ENCODE assay signal across 21 mouse cellular contexts in genomic region chr17:86966040-86966439, GRCm38 (mm10). TPM values are rescaled to one million over a fixed set of nuclear protein-coding genes. Genes with fewer than 3 reads are reported as not detected.
DNase-seq lines count a peak whose midpoint lies in the region; ATAC-seq and TF ChIP-seq lines count a peak whose summit lies in the region.
"Had no signal": no experiment of that assay in that cellular context is flagged by ENCODE, and none has a peak within 500 bp of the region (broad histone marks: within the 10 kb centered on the region; RNA-seq: fewer than 3 reads in every experiment).

No protein-coding gene starts in this region.

- 0 out of 2 replicates have a peak overlapping the region, but pooled peaks have one; percentile 89 for H3K4me2 ChIP-seq in heart, embryonic 13.5 days
- peak overlapping the region; percentile 87; the same call in 1 of the 2 replicates for H3K4me2 ChIP-seq in hindbrain, embryonic 16.5 days (ENCODE audit: low read length)
- no peak overlapping the region for H3K4me2 ChIP-seq in hindbrain, embryonic 11.5 days (replicated peaks; ENCODE audit: low read depth, low read length)
- no peak overlapping the region for H3K4me2 ChIP-seq in lung, postnatal 0 days (replicated peaks; ENCODE audit: low read depth, low read length)
- H3K4me2 ChIP-seq: forebrain, embryonic 15.5 days; heart, embryonic 11.5 days had no signal

- peaks cover 76% of the 10 kb centered on the region for H3K4me1 ChIP-seq in heart, embryonic 13.5 days
- peaks cover 32% of the 10 kb centered on the region for H3K4me1 ChIP-seq in hindbrain, embryonic 16.5 days (ENCODE audit: control insufficient read depth, insufficient read depth, low read depth, low read length)
- peaks cover 4% of the 10 kb centered on the region for H3K4me1 ChIP-seq in hindbrain, embryonic 11.5 days (replicated peaks; ENCODE audit: control insufficient read depth, insufficient read depth, low read length)
- peaks cover 2% of the 10 kb centered on the region; the same call in 1 of the 2 replicates for H3K4me1 ChIP-seq in lung, postnatal 0 days (ENCODE audit: insufficient read depth, low read depth, low read length)
- peaks cover 54% of the 10 kb centered on the region for H3K4me1 ChIP-seq in olfactory bulb, adult 2 months (ENCODE audit: control insufficient read depth, insufficient read depth, low read length)

- TF ChIP-seq CTCF in lung, postnatal 0 days (IDR thresholded peaks at IDR 0.05): 0 out of 2 replicates have a peak, but pooled peaks have one; percentile 2
- no peak for TF ChIP-seq CTCF in olfactory bulb, adult 2 months (IDR thresholded peaks at IDR 0.05; ENCODE audit: insufficient read depth, low read depth, low read length)

- no peak for TF ChIP-seq EP300 in lung, postnatal 0 days (IDR thresholded peaks at IDR 0.05)

- no peaks in the 10 kb centered on the region for H3K9me3 ChIP-seq in heart, embryonic 13.5 days
- H3K9me3 ChIP-seq in hindbrain, embryonic 16.5 days (ENCODE audit: control insufficient read depth, low read length): no peaks in the 10 kb centered on the region
- H3K9me3 ChIP-seq in hindbrain, embryonic 11.5 days (ENCODE audit: control insufficient read depth, low read length): no peaks in the 10 kb centered on the region
- no peaks in the 10 kb centered on the region for H3K9me3 ChIP-seq in lung, postnatal 0 days (ENCODE audit: low read length)
- H3K9me3 ChIP-seq: forebrain, embryonic 15.5 days had no signal

- no peak for TF ChIP-seq POLR2A in olfactory bulb, adult 2 months (IDR thresholded peaks at IDR 0.05; ENCODE audit: insufficient read depth, low read depth, low read length)

- no peak for ATAC-seq in heart, embryonic 13.5 days (ENCODE audit: extremely low read depth, insufficient number of reproducible peaks, low FRiP score, low TSS enrichment)
- ATAC-seq in hindbrain, embryonic 16.5 days: no peak
- no peak for ATAC-seq in hindbrain, embryonic 11.5 days (ENCODE audit: low FRiP score)
- ATAC-seq in lung, postnatal 0 days: no peak
- ATAC-seq: forebrain, embryonic 15.5 days; intestine, embryonic 16.5 days had no signal

- H3K27me3 ChIP-seq in heart, embryonic 13.5 days (replicated peaks): no peaks in the 10 kb centered on the region
- no peaks in the 10 kb centered on the region for H3K27me3 ChIP-seq in hindbrain, embryonic 16.5 days (replicated peaks; ENCODE audit: control insufficient read depth, insufficient read depth, low read length)
- no peaks in the 10 kb centered on the region for H3K27me3 ChIP-seq in hindbrain, embryonic 11.5 days (ENCODE audit: control insufficient read depth, insufficient read depth, low read length)
- no peaks in the 10 kb centered on the region for H3K27me3 ChIP-seq in lung, postnatal 0 days (replicated peaks; ENCODE audit: insufficient read depth, low read length)
- H3K27me3 ChIP-seq: forebrain, embryonic 15.5 days had no signal

- no peak overlapping the region for H3K27ac ChIP-seq in heart, embryonic 13.5 days (replicated peaks)
- no peak overlapping the region for H3K27ac ChIP-seq in hindbrain, embryonic 16.5 days (ENCODE audit: low read depth, low read length)
- no peak overlapping the region for H3K27ac ChIP-seq in hindbrain, embryonic 11.5 days (ENCODE audit: low read depth, low read length)
- H3K27ac ChIP-seq in lung, postnatal 0 days (ENCODE audit: low read length): no peak overlapping the region
- no peak overlapping the region for H3K27ac ChIP-seq in olfactory bulb, adult 2 months (ENCODE audit: insufficient read depth, low read depth, low read length)
- H3K27ac ChIP-seq: forebrain, embryonic 15.5 days had no signal

- 72% methylated on average over 10 of the region's 10 CpGs for WGBS in heart, embryonic 13.5 days
- 84% methylated on average over 10 of the region's 10 CpGs for WGBS in hindbrain, embryonic 16.5 days
- 83% methylated on average over 10 of the region's 10 CpGs for WGBS in hindbrain, embryonic 11.5 days
- 65% methylated on average over 10 of the region's 10 CpGs for WGBS in lung, postnatal 0 days
- WGBS in olfactory bulb, adult 2 months: 51% methylated on average over 10 of the region's 10 CpGs

- H3K36me3 ChIP-seq in heart, embryonic 13.5 days: peaks cover 32% of the 10 kb centered on the region
- no peaks in the 10 kb centered on the region for H3K36me3 ChIP-seq in hindbrain, embryonic 16.5 days (ENCODE audit: control insufficient read depth, insufficient read depth, low read length)
- H3K36me3 ChIP-seq in hindbrain, embryonic 11.5 days (ENCODE audit: control insufficient read depth, insufficient read depth, low read length): no peaks in the 10 kb centered on the region
- H3K36me3 ChIP-seq in lung, postnatal 0 days (ENCODE audit: insufficient read depth, low read length): no peaks in the 10 kb centered on the region
- H3K36me3 ChIP-seq: forebrain, embryonic 15.5 days had no signal

- DNase-seq in heart, adult 18-20 months: no peak
- DNase-seq in hindbrain, embryonic 11.5 days (ENCODE audit: low spot score): no peak
- DNase-seq in lung, postnatal 0 days (ENCODE audit: low spot score): no peak
- no peak for DNase-seq in lung, postnatal 10 days
- no peak for DNase-seq in cerebellum, postnatal 36 days
- DNase-seq: adrenal gland, adult 2 months; adrenal gland, postnatal 25 days; cerebellum, adult 18-20 months; cerebellum, adult 9-11 months; gastrocnemius, postnatal 14 days; heart, postnatal 10 days had no signal

- H3K4me3 ChIP-seq in heart, embryonic 13.5 days: no peak overlapping the region
- H3K4me3 ChIP-seq in hindbrain, embryonic 16.5 days (ENCODE audit: low read length): no peak overlapping the region
- H3K4me3 ChIP-seq in hindbrain, embryonic 11.5 days (ENCODE audit: low read depth, low read length): no peak overlapping the region
- H3K4me3 ChIP-seq in lung, postnatal 0 days (ENCODE audit: low read depth, low read length): no peak overlapping the region
- peak overlapping the region; percentile 7; the same call in 1 of the 2 replicates for H3K4me3 ChIP-seq in olfactory bulb, adult 2 months (ENCODE audit: insufficient read depth, low read depth, low read length)
- H3K4me3 ChIP-seq: forebrain, embryonic 15.5 days had no signal

- H3K9ac ChIP-seq in heart, embryonic 13.5 days: peak overlapping the region; percentile 74
- no peak overlapping the region for H3K9ac ChIP-seq in hindbrain, embryonic 16.5 days (ENCODE audit: low read depth, low read length)
- H3K9ac ChIP-seq in hindbrain, embryonic 11.5 days (ENCODE audit: low read depth, low read length): no peak overlapping the region
- no peak overlapping the region for H3K9ac ChIP-seq in lung, postnatal 0 days (replicated peaks; ENCODE audit: low read depth)
- H3K9ac ChIP-seq: forebrain, embryonic 15.5 days had no signal

RNA-seq across cellular contexts. Expression of gene Rhoq, which starts 3.2 kb away (rescaled TPM):
- 18.4 and 18.5 TPM in 2 replicates for polyA plus RNA-seq in heart, embryonic 13.5 days (2015; fragmentation: Nextera tagmentation; extraction: Ambion mirVana)
- 100 to 1,000 TPM; 116 to 125 TPM for total RNA-seq in heart, adult 18-20 months (2021)
- 7.4 and 7.8 TPM in 2 replicates for polyA plus RNA-seq in hindbrain, embryonic 16.5 days (2015; fragmentation: Nextera tagmentation; extraction: Ambion mirVana)
- 10.7 and 13.1 TPM in 2 replicates for polyA plus RNA-seq in hindbrain, embryonic 11.5 days (2014; fragmentation: Nextera tagmentation; extraction: Ambion mirVana)
- polyA plus RNA-seq in lung, postnatal 0 days (2015; fragmentation: Nextera tagmentation; extraction: Ambion mirVana): 10.7 and 11.5 TPM in 2 replicates
- polyA plus RNA-seq in olfactory bulb, adult 2 months (2012; ENCODE audit: insufficient read depth, insufficient read length, low replicate concordance, missing spikeins): not detected in 2 replicates

RNA-seq across cellular contexts. Expression of gene Atp6v1e2, which starts 18.3 kb away (rescaled TPM):
- polyA plus RNA-seq in heart, embryonic 13.5 days (2015; fragmentation: Nextera tagmentation; extraction: Ambion mirVana): not detected in 2 replicates
- not detected for total RNA-seq in heart, adult 18-20 months (2021)
- polyA plus RNA-seq in hindbrain, embryonic 16.5 days (2015; fragmentation: Nextera tagmentation; extraction: Ambion mirVana): 0.11 and 0.24 TPM in 2 replicates
- polyA plus RNA-seq in hindbrain, embryonic 11.5 days (2014; fragmentation: Nextera tagmentation; extraction: Ambion mirVana): not detected in 2 replicates
- polyA plus RNA-seq in lung, postnatal 0 days (2015; fragmentation: Nextera tagmentation; extraction: Ambion mirVana): not detected in 2 replicates
- not detected in 2 replicates for polyA plus RNA-seq in olfactory bulb, adult 2 months (2012; ENCODE audit: insufficient read depth, insufficient read length, low replicate concordance, missing spikeins)
- total RNA-seq: adrenal gland, adult 2 months; adrenal gland, postnatal 25 days; ES-E14; gastrocnemius, postnatal 14 days; heart, postnatal 10 days; hematopoietic stem cell, adult 5-6 weeks had no signal
- polyA plus RNA-seq: adrenal gland, adult 2 months; embryonic facial prominence, embryonic 11.5 days; forebrain, embryonic 11.5 days; forebrain, embryonic 15.5 days; heart, embryonic 11.5 days had no signal

RNA-seq across cellular contexts. Expression of gene Tmem247, which starts 48.9 kb away (rescaled TPM):
- not detected in 2 replicates for polyA plus RNA-seq in heart, embryonic 13.5 days (2015; fragmentation: Nextera tagmentation; extraction: Ambion mirVana)
- total RNA-seq in heart, adult 18-20 months (2021): not detected
- polyA plus RNA-seq in hindbrain, embryonic 16.5 days (2015; fragmentation: Nextera tagmentation; extraction: Ambion mirVana): not detected in 2 replicates
- polyA plus RNA-seq in hindbrain, embryonic 11.5 days (2014; fragmentation: Nextera tagmentation; extraction: Ambion mirVana): not detected in 2 replicates
- polyA plus RNA-seq in lung, postnatal 0 days (2015; fragmentation: Nextera tagmentation; extraction: Ambion mirVana): not detected in 2 replicates
- not detected in 2 replicates for polyA plus RNA-seq in olfactory bulb, adult 2 months (2012; ENCODE audit: insufficient read depth, insufficient read length, low replicate concordance, missing spikeins)
- total RNA-seq: adrenal gland, adult 2 months; adrenal gland, postnatal 25 days; ES-E14; gastrocnemius, postnatal 14 days; heart, postnatal 10 days; hematopoietic stem cell, adult 5-6 weeks had no signal
- polyA plus RNA-seq: adrenal gland, adult 2 months; embryonic facial prominence, embryonic 11.5 days; forebrain, embryonic 11.5 days; forebrain, embryonic 15.5 days; heart, embryonic 11.5 days; intestine, embryonic 16.5 days had no signal

RNA-seq across cellular contexts. Expression of gene Pigf, which starts 59.2 kb away (rescaled TPM):
- polyA plus RNA-seq in heart, embryonic 13.5 days (2015; fragmentation: Nextera tagmentation; extraction: Ambion mirVana): 17.5 and 19.2 TPM in 2 replicates
- 1 to 10 TPM; 3.8 to 4.8 TPM for total RNA-seq in heart, adult 18-20 months (2021)
- 34.2 and 35.3 TPM in 2 replicates for polyA plus RNA-seq in hindbrain, embryonic 16.5 days (2015; fragmentation: Nextera tagmentation; extraction: Ambion mirVana)
- polyA plus RNA-seq in hindbrain, embryonic 11.5 days (2014; fragmentation: Nextera tagmentation; extraction: Ambion mirVana): 42.3 and 45.2 TPM in 2 replicates
- 17.5 and 18.3 TPM in 2 replicates for polyA plus RNA-seq in lung, postnatal 0 days (2015; fragmentation: Nextera tagmentation; extraction: Ambion mirVana)
- polyA plus RNA-seq in olfactory bulb, adult 2 months (2012; ENCODE audit: insufficient read depth, insufficient read length, low replicate concordance, missing spikeins): not detected in 2 replicates

RNA-seq across cellular contexts. Expression of gene Cript, which starts 59.3 kb away (rescaled TPM):
- 105 and 119 TPM in 2 replicates for polyA plus RNA-seq in heart, embryonic 13.5 days (2015; fragmentation: Nextera tagmentation; extraction: Ambion mirVana)
- 10 to 100 TPM; 43.4 to 46.2 TPM for total RNA-seq in heart, adult 18-20 months (2021)
- polyA plus RNA-seq in hindbrain, embryonic 16.5 days (2015; fragmentation: Nextera tagmentation; extraction: Ambion mirVana): 182 and 203 TPM in 2 replicates
- polyA plus RNA-seq in hindbrain, embryonic 11.5 days (2014; fragmentation: Nextera tagmentation; extraction: Ambion mirVana): 212 and 226 TPM in 2 replicates
- polyA plus RNA-seq in lung, postnatal 0 days (2015; fragmentation: Nextera tagmentation; extraction: Ambion mirVana): 156 and 164 TPM in 2 replicates
- polyA plus RNA-seq in olfactory bulb, adult 2 months (2012; ENCODE audit: insufficient read depth, insufficient read length, low replicate concordance, missing spikeins): not detected in 2 replicates

Comparison
In these comparisons a context has a peak if more than half of its experiments do, and no peak if none do; other contexts are left out.
1. H3K4me2 ChIP-seq: peak in heart, embryonic 13.5 days (single experiment) and hindbrain, embryonic 16.5 days (single experiment); none in hindbrain, embryonic 11.5 days (single experiment) and lung, postnatal 0 days (single experiment).